Mouse (Mus musculus): Measurements from ENCODE around the gene Mthfr. TPM values are rescaled to one million over a fixed set of nuclear protein-coding genes. Genes with fewer than 3 reads are reported as not detected.

Gene Mthfr
- total and polyA plus RNA-seq, 3 experiments, result 15.3 to 17.0 (median 16.3) TPM

- TF ChIP-seq RCOR1 (conservative IDR thresholded peaks at IDR 0.05; ENCODE audit: low read depth, low read length) (no peak), USF2 (conservative IDR thresholded peaks at IDR 0.05; ENCODE audit: low read depth, low read length) (no peak), ZC3H11A (IDR thresholded peaks at IDR 0.05; ENCODE audit: low read depth, low read length) (no peak)
- Histone ChIP-seq H3K36me3 (replicated peaks in 1 of 2; ENCODE audit: control insufficient read depth in 1 of 2, insufficient read depth in 1 of 2, low read length in 1 of 2) (no peaks in the 10 kb centered on the region), H3K27me3 (replicated peaks) (peaks cover 93% of the 10 kb centered on the region)
These were observed 65.3 kb downstream of the Mthfr start for GRCm38 (mm10) chr4:148104146-148104545.

GRCm38 (mm10) chr4:148107621-148108291, 68.9 kb downstream of the Mthfr start:
- Histone ChIP-seq H3K27ac (ENCODE audit: insufficient read depth, low read depth) (no peak overlapping the region), H3K4me1 (ENCODE audit: control insufficient read depth in 1 of 2, insufficient read depth in 2 of 2) (no peaks in the 10 kb centered on the region)
- dilution Hi-C loops (cut with MboI; ENCODE audit: extremely low pct_ligation_motif_present, extremely low pct_unique_long_range_greater_than_20kb, low sequenced_read_pairs), result no loop called here

More at GRCm38 (mm10) chr4:148104146-148104545, 65.3 kb downstream of the Mthfr start:
- DNase-seq (ENCODE audit: extremely low read depth), result no peak
- dilution Hi-C loops (cut with MboI; ENCODE audit: extremely low pct_ligation_motif_present, extremely low pct_unique_long_range_greater_than_20kb, low sequenced_read_pairs) (no loop called here), in situ Hi-C loops (cut with MboI; ENCODE audit: low pct_ligation_motif_present, low pct_unique_long_range_greater_than_20kb, low sequenced_read_pairs) (no loop called here)
- no peaks in the 10 kb centered on the region for H3K79me2 ChIP-seq (replicated peaks; ENCODE audit: control insufficient read depth, extremely low read depth, insufficient read depth, poor library complexity, severe bottlenecking)
- no peak overlapping the region for H3K4me3 ChIP-seq (replicated peaks in 1 of 3; ENCODE audit: low read depth in 2 of 3, low read length in 2 of 3, poor library complexity in 1 of 3)
- H3K4me1 ChIP-seq (ENCODE audit: control insufficient read depth in 1 of 2, insufficient read depth in 2 of 2), result no peaks in the 10 kb centered on the region
- no peak overlapping the region for H3K27ac ChIP-seq (ENCODE audit: insufficient read depth, low read depth)
- no peaks in the 10 kb centered on the region for H3K9me3 ChIP-seq (replicated peaks; ENCODE audit: low read length)
- no peak overlapping the region for H3K9ac ChIP-seq (ENCODE audit: insufficient read depth, low read depth)
- no peak overlapping the region for H3K4me2 ChIP-seq (ENCODE audit: insufficient read depth, low read depth, poor library complexity, severe bottlenecking)

GRCm38 (mm10) chr4:148108565-148109100, 69.8 kb downstream of the Mthfr start:
- Histone ChIP-seq H3K79me2 (replicated peaks; ENCODE audit: control insufficient read depth, extremely low read depth, insufficient read depth, poor library complexity, severe bottlenecking) (no peaks in the 10 kb centered on the region), H3K36me3 (replicated peaks in 1 of 2; ENCODE audit: control insufficient read depth in 1 of 2, insufficient read depth in 1 of 2, low read length in 1 of 2) (no peaks in the 10 kb centered on the region), H3K9ac (ENCODE audit: insufficient read depth, low read depth) (no peak overlapping the region), H3K9me3 (replicated peaks; ENCODE audit: low read length) (no peaks in the 10 kb centered on the region), H3K27ac (ENCODE audit: insufficient read depth, low read depth) (no peak overlapping the region), H3K4me3 (replicated peaks in 1 of 3; ENCODE audit: low read depth in 2 of 3, low read length in 2 of 3, poor library complexity in 1 of 3) (no peak overlapping the region), H3K27me3 (replicated peaks) (peaks cover 94% of the 10 kb centered on the region), H3K4me2 (ENCODE audit: insufficient read depth, low read depth, poor library complexity, severe bottlenecking) (no peak overlapping the region), H3K4me1 (ENCODE audit: control insufficient read depth in 1 of 2, insufficient read depth in 2 of 2) (no peaks in the 10 kb centered on the region)
- in situ Hi-C loops (cut with MboI; ENCODE audit: low pct_ligation_motif_present, low pct_unique_long_range_greater_than_20kb, low sequenced_read_pairs) (no loop called here), dilution Hi-C loops (cut with MboI; ENCODE audit: extremely low pct_ligation_motif_present, extremely low pct_unique_long_range_greater_than_20kb, low sequenced_read_pairs) (no loop called here)
- no peak for DNase-seq (ENCODE audit: extremely low read depth)
- no peak for TF ChIP-seq GABPA (IDR thresholded peaks at IDR 0.05; ENCODE audit: insufficient replicate concordance, low read depth, low read length)
- TF ChIP-seq RCOR1 (conservative IDR thresholded peaks at IDR 0.05; ENCODE audit: low read depth, low read length), result no peak
- no peak for TF ChIP-seq ZKSCAN1 (IDR thresholded peaks at IDR 0.05; ENCODE audit: borderline replicate concordance, low read depth, low read length)
- TF ChIP-seq KAT2A (IDR thresholded peaks at IDR 0.05; ENCODE audit: insufficient replicate concordance, low read length), result no peak
- no peak for TF ChIP-seq E2F4 (IDR thresholded peaks at IDR 0.05; ENCODE audit: insufficient replicate concordance, low read depth, low read length)
- no peak for TF ChIP-seq MAZ (IDR thresholded peaks at IDR 0.05; ENCODE audit: low read depth, low read length)
- no peak for TF ChIP-seq MEF2A (IDR thresholded peaks at IDR 0.05; ENCODE audit: borderline replicate concordance, low read depth, low read length)

More at GRCm38 (mm10) chr4:148107621-148108291, 68.9 kb downstream of the Mthfr start:
- no peaks in the 10 kb centered on the region for H3K36me3 ChIP-seq (replicated peaks in 1 of 2; ENCODE audit: control insufficient read depth in 1 of 2, insufficient read depth in 1 of 2, low read length in 1 of 2)
- no peaks in the 10 kb centered on the region for H3K79me2 ChIP-seq (replicated peaks; ENCODE audit: control insufficient read depth, extremely low read depth, insufficient read depth, poor library complexity, severe bottlenecking)
- no peak overlapping the region for H3K9ac ChIP-seq (ENCODE audit: insufficient read depth, low read depth)
- no peak overlapping the region for H3K4me3 ChIP-seq (replicated peaks in 1 of 3; ENCODE audit: low read depth in 2 of 3, low read length in 2 of 3, poor library complexity in 1 of 3)
- TF ChIP-seq NRF1 (IDR thresholded peaks at IDR 0.05; ENCODE audit: low read depth, low read length) (no peak), ZNF384 (IDR thresholded peaks at IDR 0.05; ENCODE audit: low read depth, low read length) (no peak), EP300 (IDR thresholded peaks at IDR 0.05; ENCODE audit: low read length) (no peak), CHD2 (IDR thresholded peaks at IDR 0.05; ENCODE audit: low read length) (no peak), ZMIZ1 (IDR thresholded peaks at IDR 0.05; ENCODE audit: low read depth, low read length) (no peak), RAD21 (IDR thresholded peaks at IDR 0.05; ENCODE audit: low read depth, low read length) (no peak), RCOR1 (conservative IDR thresholded peaks at IDR 0.05; ENCODE audit: low read depth, low read length) (no peak)
- H3K9me3 ChIP-seq (replicated peaks; ENCODE audit: low read length), result no peaks in the 10 kb centered on the region
- H3K27me3 ChIP-seq (replicated peaks), result peaks cover 90% of the 10 kb centered on the region
- DNase-seq (ENCODE audit: extremely low read depth), result no peak
- H3K4me2 ChIP-seq (ENCODE audit: insufficient read depth, low read depth, poor library complexity, severe bottlenecking), result no peak overlapping the region
- in situ Hi-C loops (cut with MboI; ENCODE audit: low pct_ligation_motif_present, low pct_unique_long_range_greater_than_20kb, low sequenced_read_pairs), result no loop called here

Measured in CH12.LX (cell line).